Mouse (Mus musculus): ENCODE data around the gene Spi1.

DNA sequence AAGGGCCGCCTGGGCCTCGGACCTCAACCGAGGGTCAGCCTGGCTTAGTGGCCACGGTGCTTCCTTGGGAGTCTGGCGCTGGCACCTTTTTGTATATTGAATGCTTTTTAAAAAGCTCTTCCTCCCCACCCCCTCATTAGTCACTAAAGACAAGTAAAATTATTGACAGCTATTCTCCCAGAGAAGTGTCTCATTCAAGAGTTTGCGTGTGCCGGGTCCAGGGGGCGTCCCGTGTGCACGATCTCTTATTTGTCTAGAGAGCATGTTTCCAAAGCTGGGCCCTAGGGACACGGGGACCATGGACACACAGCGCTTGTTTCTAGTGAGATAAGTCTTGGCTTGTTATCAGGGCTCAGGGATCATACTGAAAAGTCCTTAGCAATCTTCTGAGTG, 33.4 kb downstream of the Spi1 start:
- no peak for TF ChIP-seq POLR2A (IDR thresholded peaks at IDR 0.05; ENCODE audit: low read depth, low read length)
- TF ChIP-seq CTCF (IDR thresholded peaks at IDR 0.05; ENCODE audit: borderline replicate concordance, insufficient read depth, low read length), result no peak

Data from embryonic fibroblast, embryonic 13.5 days (primary cell).